Mouse (Mus musculus) spleen, adult 2 months (tissue): ENCODE measurements around the gene Anapc2.

Source experiments
- CTCF ChIP-seq: fragments of 200-500 bp; IDR thresholded peaks from 2 replicates; pipeline ENCODE4 v1.5.1; 2011; ENCODE audit warnings: mild to moderate bottlenecking, inconsistent platforms; ENCODE audit not compliant: insufficient read depth, insufficient read length, insufficient replicate concordance; ENCODE audit errors: extremely low read depth
- POLR2A ChIP-seq: fragments of 200-500 bp; IDR thresholded peaks from 2 replicates; pipeline ENCODE4 v1.6.1; 2011; ENCODE audit warnings: low read depth, low read length, inconsistent platforms

GRCm38 (mm10) chr2:25289651-25290050, 17.4 kb downstream of the Anapc2 start, which contains the start of gene Lrrc26:
- TF ChIP-seq CTCF (no peak), POLR2A (no peak)
